Mouse (Mus musculus) ES-E14 (cell line): Measurements from ENCODE around the gene Rcbtb2.

Experiments
- HCFC1 ChIP-seq: IDR thresholded peaks from 2 replicates; pipeline ENCODE4 v1.6.1; 2012; ENCODE audit warnings: low read length, inconsistent platforms, borderline replicate concordance; ENCODE audit not compliant: insufficient read depth
- MAFK ChIP-seq: IDR thresholded peaks from 2 replicates; pipeline ENCODE4 v1.6.1; 2014; ENCODE audit warnings: mild to moderate bottlenecking, low read depth, low read length, inconsistent platforms; ENCODE audit not compliant: insufficient read depth
- ZC3H11A ChIP-seq: IDR thresholded peaks from 2 replicates; pipeline ENCODE4 v1.6.1; 2012; ENCODE audit warnings: low read depth, mild to moderate bottlenecking, inconsistent platforms, low read length, borderline replicate concordance
- ZNF384 ChIP-seq: IDR thresholded peaks from 2 replicates; pipeline ENCODE4 v1.6.1; 2012; ENCODE audit warnings: low read depth, low read length, inconsistent platforms

DNA sequence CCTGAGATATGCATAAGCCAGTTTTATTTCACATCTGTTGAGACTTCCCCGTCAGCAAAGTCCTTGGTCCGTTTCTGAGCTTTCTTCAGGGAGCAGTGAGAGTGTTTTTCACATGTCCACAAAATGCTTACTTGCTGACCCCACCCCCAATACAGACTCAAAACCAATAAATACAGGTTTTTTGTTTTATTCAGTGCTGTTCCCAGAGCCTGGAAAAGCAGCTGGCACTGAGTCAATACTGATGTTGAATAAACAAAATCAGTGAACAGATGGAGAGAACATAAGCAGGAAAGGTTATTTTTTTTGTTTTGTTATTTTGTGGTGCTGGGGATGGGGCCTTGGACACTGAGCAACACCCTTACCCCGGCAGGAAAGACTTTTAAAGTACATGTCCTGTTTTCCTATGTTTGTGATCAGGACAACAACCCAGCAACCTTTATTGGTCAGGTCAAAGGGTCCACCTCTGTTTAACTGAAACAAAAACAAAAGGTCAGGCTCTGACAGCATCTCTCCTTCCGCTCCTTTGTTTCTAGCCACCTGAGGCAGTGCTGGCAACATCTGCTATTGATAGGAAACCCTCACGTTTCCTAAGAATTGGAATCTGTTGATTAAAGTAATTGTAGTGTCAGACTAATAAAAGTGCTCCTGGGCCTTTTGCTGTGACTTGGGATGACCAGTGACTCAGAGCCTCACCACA, 108.6 kb downstream of the Rcbtb2 start:
- TF ChIP-seq HCFC1 = no peak
- TF ChIP-seq ZNF384 = no peak
- TF ChIP-seq ZC3H11A = no peak
- TF ChIP-seq MAFK = no peak
